Mouse (Mus musculus) urinary bladder, postnatal 14 days (tissue): ENCODE measurements around the gene Sumo2.
"Not testable (repeated sequence)": the region's sequence is repeated elsewhere in the genome, so short reads cannot be mapped to it uniquely, and the experiment has no call there.

Source experiments
- DNase-seq: peaks from one replicate; pipeline ENCODE4 v3.0.0; 2021; ENCODE audit warnings: low spot score

Gene Sumo2

GRCm38 (mm10) chr11:115483278-115483677, 52.8 kb downstream of the Sumo2 start:
- DNase-seq, result no peak

- DNase-seq, result no peak
These were observed 54.4 kb downstream of the Sumo2 start for GRCm38 (mm10) chr11:115481553-115482259.

- DNase-seq, result no peak
These were observed 57.7 kb downstream of the Sumo2 start for GRCm38 (mm10) chr11:115478296-115478938.

- DNase-seq, result not testable (repeated sequence)
These were observed 58.7 kb downstream of the Sumo2 start for GRCm38 (mm10) chr11:115477388-115477787.

GRCm38 (mm10) chr11:115476630-115477029, 59.4 kb downstream of the Sumo2 start:
- DNase-seq, result not testable (repeated sequence)

GRCm38 (mm10) chr11:115475758-115476237, 60.3 kb downstream of the Sumo2 start:
- no peak for DNase-seq

- peak; percentile 96 for DNase-seq
These were observed 60.9 kb downstream of the Sumo2 start, which contains the start of gene Armc7 for GRCm38 (mm10) chr11:115475025-115475757. Gene Armc7, plus strand, starts transcription at chr11:115475667.

- peak; percentile 94 for DNase-seq
These were observed 62.3 kb downstream of the Sumo2 start for GRCm38 (mm10) chr11:115473626-115474275.
